Mouse (Mus musculus): ENCODE measurements around the gene Cldn8.

Gene Cldn8

DNA sequence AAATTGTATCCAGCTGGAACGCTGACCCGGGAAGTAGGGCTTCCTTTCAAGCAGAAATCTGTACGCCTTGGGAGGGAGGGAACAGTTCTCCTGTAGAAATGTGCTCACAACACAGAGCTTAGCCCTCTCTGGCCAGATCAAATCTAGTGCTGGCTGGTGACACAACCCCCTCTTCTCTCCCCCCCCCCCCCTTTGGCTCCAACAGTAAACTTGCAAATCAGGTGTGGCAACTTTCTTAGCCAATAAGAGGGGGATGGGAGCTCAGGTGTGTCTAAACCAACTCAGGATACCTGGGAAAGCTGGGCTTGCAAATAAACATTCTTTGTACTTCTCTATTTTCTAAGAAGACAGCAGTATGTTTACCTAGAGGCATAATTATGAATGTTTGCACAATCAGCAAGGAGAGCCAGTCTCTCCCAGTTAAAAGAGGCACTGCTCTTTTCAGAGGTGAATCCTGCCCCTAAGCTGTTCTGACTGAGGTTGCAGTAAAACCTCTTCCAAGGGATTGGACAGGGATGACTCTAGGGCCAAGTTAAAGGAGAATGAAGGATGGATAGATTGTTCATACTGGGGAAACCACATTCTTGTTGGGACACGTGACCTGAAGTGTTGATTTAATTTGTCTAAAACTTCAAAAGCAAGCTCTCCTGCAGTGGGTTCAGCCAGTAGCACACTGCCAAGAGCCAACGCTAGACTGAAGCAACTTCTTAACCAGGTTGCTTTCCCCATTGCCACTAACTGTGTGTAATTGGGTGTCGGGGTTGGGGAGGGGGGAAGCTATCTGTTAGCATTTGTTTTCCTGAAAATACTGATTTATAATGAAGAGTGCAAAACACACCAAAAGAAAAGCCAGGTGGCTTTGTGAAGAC is at the start of gene Cldn8:
Gene Cldn8, minus strand, starts transcription at position 139 of the 869 bp plus-strand sequence.
- DNase-seq, result no peak

GRCm38 (mm10) chr16:88612712-88613111 is 49.7 kb upstream of the Cldn8 start:
- DNase-seq, result no peak

GRCm38 (mm10) chr16:88611922-88612321 is 48.9 kb upstream of the Cldn8 start, which contains the start of gene Krtap24-1:
Krtap24-1 (minus strand) TSS chr16:88612279.
- DNase-seq, result no peak

- DNase-seq, result no peak
Measured at GRCm38 (mm10) chr16:88604570-88604969, 41.6 kb upstream of the Cldn8 start.

DNA sequence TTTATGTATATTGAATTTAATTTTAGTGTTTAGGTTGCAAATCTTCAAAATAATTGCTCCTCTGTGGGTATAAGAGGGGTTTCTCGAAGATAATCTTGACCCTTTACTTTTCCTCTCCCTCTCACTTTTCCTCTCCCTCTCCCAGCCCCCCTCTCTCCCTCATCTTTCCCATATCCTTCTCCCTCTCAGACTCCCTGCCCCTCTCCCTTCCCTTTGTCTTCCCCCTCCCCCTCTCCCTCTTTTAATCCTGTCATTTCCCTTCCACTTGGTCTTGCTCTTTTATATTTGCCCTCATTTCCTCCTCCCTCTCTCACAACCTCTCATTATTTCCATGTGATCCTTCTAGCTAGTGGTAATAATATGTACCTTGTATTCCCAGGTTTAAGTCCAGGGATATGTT is 39.5 kb upstream of the Cldn8 start:
- no peak for DNase-seq

GRCm38 (mm10) chr16:88600303-88600702 is 37.3 kb upstream of the Cldn8 start:
- DNase-seq, result no peak

DNA sequence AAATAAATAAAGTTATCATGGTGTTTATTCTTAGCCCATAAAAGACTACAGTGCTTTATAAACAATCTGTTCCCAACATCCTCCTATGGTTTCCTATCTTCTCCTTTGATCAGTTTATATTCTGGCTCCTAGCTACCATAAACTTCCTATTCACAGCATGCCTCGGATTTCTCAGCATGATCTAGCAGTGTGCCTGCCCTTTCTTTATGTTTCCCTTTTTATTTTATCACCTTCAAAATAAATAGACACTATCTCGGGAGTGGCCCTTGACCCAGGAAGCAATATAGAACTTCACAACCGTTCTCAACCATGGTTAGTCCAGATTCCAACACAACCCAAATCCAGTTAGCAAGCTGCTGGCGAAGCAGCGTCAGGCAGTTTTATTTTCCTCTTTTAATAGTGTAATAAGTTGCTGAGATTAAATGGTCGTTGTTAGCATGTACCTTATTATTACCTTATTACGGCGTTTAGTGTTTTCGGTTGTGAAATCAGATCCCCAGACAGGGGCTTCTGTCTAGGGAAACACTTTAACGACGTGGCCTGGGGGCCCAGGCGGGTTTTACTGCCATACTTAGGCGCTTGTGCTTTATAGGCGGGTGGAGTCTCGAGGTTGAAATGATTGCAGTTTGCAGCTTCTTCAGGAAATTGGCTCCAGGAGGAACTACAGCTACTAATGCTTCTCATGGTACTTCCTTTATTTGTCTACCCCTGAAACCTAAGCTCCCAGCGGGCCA is 36.7 kb upstream of the Cldn8 start:
- DNase-seq, result no peak

- no peak for DNase-seq
Measured at GRCm38 (mm10) chr16:88592758-88593157, 29.8 kb upstream of the Cldn8 start.

DNA sequence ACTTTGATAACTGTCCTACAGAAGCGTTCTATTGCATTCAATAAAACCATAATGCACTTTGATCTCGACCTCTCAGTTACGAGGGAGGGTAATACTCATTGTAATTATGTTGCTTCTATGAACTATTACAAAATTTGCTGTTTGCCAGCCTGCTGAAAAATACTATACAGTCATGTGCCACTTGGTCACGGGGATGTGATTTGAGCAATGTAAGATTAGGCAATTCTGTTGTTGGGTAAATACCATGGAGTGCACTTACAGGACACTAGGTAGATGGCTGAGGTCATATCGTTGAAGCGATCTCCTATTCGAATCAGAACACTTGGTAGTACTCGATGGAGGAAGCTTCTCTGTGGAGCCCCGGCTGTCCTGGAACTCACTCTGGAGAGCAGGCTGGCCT is 20.4 kb upstream of the Cldn8 start:
- no peak for DNase-seq

GRCm38 (mm10) chr16:88575885-88576679 is 13.1 kb upstream of the Cldn8 start:
- no peak for DNase-seq

DNA sequence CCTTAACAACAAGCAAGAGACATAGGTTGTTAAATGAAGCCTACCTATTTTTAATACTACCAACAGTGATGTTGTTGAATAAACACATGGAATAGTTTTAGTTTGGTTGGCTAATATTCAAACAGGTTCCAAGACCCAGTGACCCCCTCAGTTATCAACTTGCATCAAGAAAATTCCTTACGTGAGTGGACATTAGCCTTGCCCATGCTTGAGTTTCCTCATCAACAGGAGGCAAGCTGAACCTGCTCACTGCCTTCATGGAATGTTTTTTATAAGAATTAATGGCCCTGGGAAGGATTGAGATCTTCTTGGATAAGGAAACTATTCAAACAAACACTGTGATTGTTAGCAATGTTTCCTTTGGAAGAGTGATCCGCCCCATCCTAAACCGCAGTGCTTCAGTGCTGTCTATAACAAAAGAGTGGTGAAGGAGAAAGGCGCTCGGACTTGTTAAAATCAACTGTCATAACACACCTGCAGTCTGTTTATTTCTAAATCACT is 10.0 kb upstream of the Cldn8 start:
- DNase-seq, result no peak

- no peak for DNase-seq
Measured at GRCm38 (mm10) chr16:88570136-88570535, 7.2 kb upstream of the Cldn8 start.

- no peak for DNase-seq
Measured at GRCm38 (mm10) chr16:88569732-88570131, 6.7 kb upstream of the Cldn8 start.

- no peak for DNase-seq
Measured at GRCm38 (mm10) chr16:88569096-88569495, 6.1 kb upstream of the Cldn8 start.

- no peak for DNase-seq
Measured at GRCm38 (mm10) chr16:88561617-88562164, 1.3 kb downstream of the Cldn8 start.

- DNase-seq, result no peak
Measured at GRCm38 (mm10) chr16:88542488-88542887, 20.5 kb downstream of the Cldn8 start.

- no peak for DNase-seq
Measured at GRCm38 (mm10) chr16:88539841-88540487, 23.0 kb downstream of the Cldn8 start.

DNA sequence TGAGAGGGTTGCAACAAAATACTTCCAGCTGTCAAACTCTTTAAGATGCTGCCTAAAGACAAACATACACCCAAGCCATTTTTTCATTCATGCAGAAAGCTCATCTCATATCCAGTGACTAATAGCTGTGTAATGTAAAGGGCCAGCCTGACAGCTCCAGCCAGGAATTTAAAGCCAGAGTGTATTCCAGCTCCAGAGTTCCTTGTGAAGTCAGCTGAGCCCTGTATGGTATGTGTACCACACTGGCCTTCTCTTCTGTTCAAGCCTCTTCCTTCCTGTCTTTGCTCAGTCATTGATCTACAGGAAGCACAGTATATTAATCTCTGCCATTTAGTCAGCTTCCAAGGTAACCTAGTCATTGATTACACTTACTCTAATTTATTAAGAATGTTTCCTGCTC is 51.6 kb downstream of the Cldn8 start:
- no peak for DNase-seq
